Mouse (Mus musculus): ENCODE measurements around the gene Mylk.
"Not testable (repeated sequence)": the region's sequence is repeated elsewhere in the genome, so short reads cannot be mapped to it uniquely, and the experiment has no call there.

Gene Mylk

GRCm38 (mm10) chr16:34770127-34770526 lies 25.1 kb downstream of the Mylk start:
- no peak for DNase-seq (ENCODE audit: low spot score in 2 of 2)

GRCm38 (mm10) chr16:34772445-34773032 lies 27.5 kb downstream of the Mylk start:
- no peak for DNase-seq (ENCODE audit: low spot score in 2 of 2)

- DNase-seq (ENCODE audit: low spot score in 2 of 2): no peak
Measured at GRCm38 (mm10) chr16:34782442-34782841, 37.4 kb downstream of the Mylk start.

- no peak for DNase-seq (ENCODE audit: low spot score in 2 of 2)
Measured at GRCm38 (mm10) chr16:34783536-34783935, 38.5 kb downstream of the Mylk start.

- no peak for DNase-seq (ENCODE audit: low spot score in 2 of 2)
Measured at GRCm38 (mm10) chr16:34784675-34785074, 39.7 kb downstream of the Mylk start.

- DNase-seq (ENCODE audit: low spot score in 2 of 2): no peak
Measured at GRCm38 (mm10) chr16:34792555-34792954, 47.5 kb downstream of the Mylk start.

- no peak for DNase-seq (ENCODE audit: low spot score in 2 of 2)
Measured at GRCm38 (mm10) chr16:34793000-34793399, 48.0 kb downstream of the Mylk start.

GRCm38 (mm10) chr16:34801222-34801621 lies 56.2 kb downstream of the Mylk start:
- DNase-seq (ENCODE audit: low spot score in 2 of 2): no peak

- no peak for DNase-seq (ENCODE audit: low spot score in 2 of 2)
Measured at GRCm38 (mm10) chr16:34804286-34805010, 59.4 kb downstream of the Mylk start.

GRCm38 (mm10) chr16:34806883-34807767 lies 62.1 kb downstream of the Mylk start:
- DNase-seq (ENCODE audit: low spot score in 2 of 2): no peak

- DNase-seq (ENCODE audit: low spot score in 2 of 2): no peak
Measured at GRCm38 (mm10) chr16:34807768-34808275, 62.8 kb downstream of the Mylk start.

GRCm38 (mm10) chr16:34812165-34812564 lies 67.2 kb downstream of the Mylk start:
- DNase-seq (ENCODE audit: low spot score in 2 of 2): no peak

GRCm38 (mm10) chr16:34813161-34813560 lies 68.2 kb downstream of the Mylk start:
- DNase-seq (ENCODE audit: low spot score in 2 of 2): not testable (repeated sequence)

- DNase-seq (ENCODE audit: low spot score in 2 of 2): no peak
Measured at GRCm38 (mm10) chr16:34813570-34813969, 68.6 kb downstream of the Mylk start.

- DNase-seq (ENCODE audit: low spot score in 2 of 2): no peak
Measured at GRCm38 (mm10) chr16:34814612-34815011, 69.6 kb downstream of the Mylk start.

- DNase-seq (ENCODE audit: low spot score in 2 of 2): no peak
Measured at GRCm38 (mm10) chr16:34816548-34816947, 71.5 kb downstream of the Mylk start.

GRCm38 (mm10) chr16:34825111-34825744 lies 80.2 kb downstream of the Mylk start:
- DNase-seq (ENCODE audit: low spot score in 2 of 2): no peak

- DNase-seq (ENCODE audit: low spot score in 2 of 2): no peak
Measured at GRCm38 (mm10) chr16:34834477-34834876, 89.5 kb downstream of the Mylk start.

- DNase-seq (ENCODE audit: low spot score in 2 of 2): no peak
Measured at GRCm38 (mm10) chr16:34839004-34839703, 94.1 kb downstream of the Mylk start.

- no peak for DNase-seq (ENCODE audit: low spot score in 2 of 2)
Measured at GRCm38 (mm10) chr16:34839704-34840331, 94.8 kb downstream of the Mylk start.

GRCm38 (mm10) chr16:34844783-34845182 lies 99.8 kb downstream of the Mylk start:
- DNase-seq (ENCODE audit: low spot score in 2 of 2): no peak

All from spleen, postnatal 36 days (tissue).